Mouse (Mus musculus) embryo, embryonic 11 days (tissue): ENCODE measurements around the gene Gm21970.

Source experiments
- DNase-seq: peaks from one replicate; pipeline ENCODE4 v3.0.0-alpha.2; 2015

The Gm21970 gene

GRCm38 (mm10) chr16:91443211-91443611 is 51.7 kb downstream of the Gm21970 start:
- DNase-seq, result no peak

GRCm38 (mm10) chr16:91444847-91445246 is 53.3 kb downstream of the Gm21970 start:
- no peak for DNase-seq

- DNase-seq, result no peak
Measured at GRCm38 (mm10) chr16:91445566-91445965, 54.0 kb downstream of the Gm21970 start.

- no peak for DNase-seq
Measured at GRCm38 (mm10) chr16:91446778-91447511, 55.4 kb downstream of the Gm21970 start.

- no peak for DNase-seq
Measured at GRCm38 (mm10) chr16:91447512-91447900, 56.0 kb downstream of the Gm21970 start.

- no peak for DNase-seq
Measured at GRCm38 (mm10) chr16:91448088-91448487, 56.6 kb downstream of the Gm21970 start.

GRCm38 (mm10) chr16:91448895-91449294 is 57.4 kb downstream of the Gm21970 start:
- DNase-seq, result no peak

- DNase-seq, result no peak
Measured at GRCm38 (mm10) chr16:91450137-91451064, 58.9 kb downstream of the Gm21970 start.

GRCm38 (mm10) chr16:91451949-91452348 is 60.4 kb downstream of the Gm21970 start:
- DNase-seq, result no peak

- DNase-seq, result no peak
Measured at GRCm38 (mm10) chr16:91452363-91452896, 60.9 kb downstream of the Gm21970 start.

GRCm38 (mm10) chr16:91455868-91456267 is 64.3 kb downstream of the Gm21970 start:
- DNase-seq, result no peak

- no peak for DNase-seq
Measured at GRCm38 (mm10) chr16:91458301-91458746, 66.8 kb downstream of the Gm21970 start.

- DNase-seq, result no peak
Measured at GRCm38 (mm10) chr16:91458976-91459375, 67.5 kb downstream of the Gm21970 start.

- no peak for DNase-seq
Measured at GRCm38 (mm10) chr16:91459396-91459795, 67.9 kb downstream of the Gm21970 start.

GRCm38 (mm10) chr16:91459841-91460370 is 68.4 kb downstream of the Gm21970 start:
- no peak for DNase-seq

GRCm38 (mm10) chr16:91461066-91461638 is 69.6 kb downstream of the Gm21970 start:
- no peak for DNase-seq

GRCm38 (mm10) chr16:91461773-91462181 is 70.3 kb downstream of the Gm21970 start:
- no peak for DNase-seq

- DNase-seq, result no peak
Measured at GRCm38 (mm10) chr16:91462644-91463043, 71.1 kb downstream of the Gm21970 start.

- no peak for DNase-seq
Measured at GRCm38 (mm10) chr16:91463400-91463799, 71.9 kb downstream of the Gm21970 start.

- DNase-seq, result no peak
Measured at GRCm38 (mm10) chr16:91463836-91464400, 72.4 kb downstream of the Gm21970 start.

GRCm38 (mm10) chr16:91464594-91465504 is 73.3 kb downstream of the Gm21970 start:
- peak; percentile 92 for DNase-seq
